ENCODE assay signal across 22 mouse cellular contexts in genomic region chr15:103368179-103368940, GRCm38 (mm10). TPM values are rescaled to one million over a fixed set of nuclear protein-coding genes. Genes with fewer than 3 reads are reported as not detected.
DNase-seq lines count a peak whose midpoint lies in the region; ATAC-seq and TF ChIP-seq lines count a peak whose summit lies in the region.
"Had no signal": no experiment of that assay in that cellular context is flagged by ENCODE, and none has a peak within 500 bp of the region (broad histone marks: within the 10 kb centered on the region; RNA-seq: fewer than 3 reads in every experiment).

No protein-coding gene starts in this region.

- TF ChIP-seq EP300 in MEL (IDR thresholded peaks at IDR 0.05; ENCODE audit: low read depth in 1 of 2, low read length in 2 of 2) = no peak

- no peaks in the 10 kb centered on the region for H3K36me3 ChIP-seq in forebrain, embryonic 11.5 days (ENCODE audit: control insufficient read depth, insufficient read depth, low read length)
- H3K36me3 ChIP-seq in forebrain, embryonic 13.5 days (ENCODE audit: poor library complexity, severe bottlenecking) = no peaks in the 10 kb centered on the region
- H3K36me3 ChIP-seq in heart, embryonic 10.5 days = peaks cover 6% of the 10 kb centered on the region; the same call in 1 of the 2 replicates
- H3K36me3 ChIP-seq in MEL (ENCODE audit: control insufficient read depth in 1 of 2, insufficient read depth in 2 of 2, low read length in 2 of 2) (peaks cover 0 to 20% of the 10 kb centered on the region in 2 experiments; a peak in 2 of 4 replicates), myocyte (ENCODE audit: control insufficient read depth, insufficient read depth) (no peaks in the 10 kb centered on the region)
- H3K36me3 ChIP-seq: forebrain, embryonic 15.5 days had no signal

- no peaks in the 10 kb centered on the region for H3K27me3 ChIP-seq in forebrain, embryonic 11.5 days (ENCODE audit: control insufficient read depth, insufficient read depth, low read length)
- H3K27me3 ChIP-seq in forebrain, embryonic 13.5 days = peaks cover 11% of the 10 kb centered on the region; the same call in 1 of the 2 replicates
- H3K27me3 ChIP-seq in heart, embryonic 10.5 days (ENCODE audit: insufficient read depth, poor library complexity, severe bottlenecking) = no peaks in the 10 kb centered on the region
- H3K27me3 ChIP-seq in MEL (ENCODE audit: control insufficient read depth in 1 of 2, insufficient read depth in 2 of 2, low read length in 2 of 2) = no peaks in the 10 kb centered on the region
- H3K27me3 ChIP-seq in myocyte (ENCODE audit: control insufficient read depth, insufficient read depth, insufficient read length) = no peaks in the 10 kb centered on the region
- H3K27me3 ChIP-seq: CH12.LX; forebrain, embryonic 15.5 days; limb, embryonic 13.5 days had no signal

- peaks cover 6% of the 10 kb centered on the region; the same call in 1 of the 2 replicates for H3K4me1 ChIP-seq in forebrain, embryonic 11.5 days (replicated peaks; ENCODE audit: control insufficient read depth, insufficient read depth, low read length)
- peaks cover 26% of the 10 kb centered on the region for H3K4me1 ChIP-seq in forebrain, embryonic 13.5 days
- peaks cover 65% of the 10 kb centered on the region for H3K4me1 ChIP-seq in heart, embryonic 10.5 days
- H3K4me1 ChIP-seq in MEL (ENCODE audit: control insufficient read depth in 1 of 2, insufficient read depth in 2 of 2, low read length in 2 of 2) = peaks cover 15 to 29% of the 10 kb centered on the region in 2 experiments

- H3ac ChIP-seq in myocyte (ENCODE audit: control insufficient read depth, insufficient read length) = no peak overlapping the region

- TF ChIP-seq RAD21 in MEL (IDR thresholded peaks at IDR 0.05; ENCODE audit: low read depth, low read length) = no peak

- intact Hi-C loops in heart, postnatal 10 days (cut with DNase I) = no loop called here

- peak; percentile 39 for DNase-seq in forebrain, embryonic 11.5 days (ENCODE audit: low spot score)
- DNase-seq in heart, embryonic 10.5 days (ENCODE audit: low spot score) = no peak
- no peak for DNase-seq in heart, postnatal 10 days
- DNase-seq in MEL (ENCODE audit: low read depth, low spot score) = no peak
- no peak for DNase-seq in spleen, adult 18-20 months
- no peak for DNase-seq in right cerebral cortex, postnatal 14 days
- DNase-seq: adrenal gland, postnatal 10 days; cerebellum, adult 11-12 months; cerebellum, postnatal 36 days; kidney, postnatal 10 days; midbrain, embryonic 14.5 days; retina, postnatal 1 day; thymus, postnatal 25 days had no signal

- WGBS in forebrain, embryonic 11.5 days = 77% methylated on average over 4 of the region's 4 CpGs
- 84% methylated on average over 4 of the region's 4 CpGs for WGBS in forebrain, embryonic 13.5 days
- WGBS in heart, embryonic 10.5 days = 77% methylated on average over 4 of the region's 4 CpGs

- H3K79me2 ChIP-seq in MEL (ENCODE audit: control insufficient read depth, insufficient read depth, low read length, poor library complexity) (peaks cover 27% of the 10 kb centered on the region), myocyte (ENCODE audit: control insufficient read depth, insufficient read depth) (peaks cover 30% of the 10 kb centered on the region)

- no peak for TF ChIP-seq POLR2A in MEL (IDR thresholded peaks at IDR 0.05; ENCODE audit: control insufficient read depth in 1 of 2, insufficient read depth in 1 of 2, low read depth in 1 of 2, low read length in 2 of 2, poor library complexity in 1 of 2)
- TF ChIP-seq POLR2A in myocyte (IDR thresholded peaks at IDR 0.05; ENCODE audit: insufficient read length, low read depth) = no peak

- no peaks in the 10 kb centered on the region for H3K9me3 ChIP-seq in forebrain, embryonic 11.5 days (ENCODE audit: control insufficient read depth, low read length)
- H3K9me3 ChIP-seq in forebrain, embryonic 13.5 days (replicated peaks) = no peaks in the 10 kb centered on the region
- H3K9me3 ChIP-seq in heart, embryonic 10.5 days = no peaks in the 10 kb centered on the region
- no peaks in the 10 kb centered on the region for H3K9me3 ChIP-seq in MEL (replicated peaks; ENCODE audit: insufficient read depth, low read length)
- H3K9me3 ChIP-seq: forebrain, embryonic 15.5 days; limb, embryonic 13.5 days had no signal

- H3K27ac ChIP-seq in forebrain, embryonic 11.5 days (ENCODE audit: low read depth, low read length) = no peak overlapping the region
- no peak overlapping the region for H3K27ac ChIP-seq in forebrain, embryonic 13.5 days
- peak overlapping the region; percentile 100; the same call in 1 of the 2 replicates for H3K27ac ChIP-seq in heart, embryonic 10.5 days
- H3K27ac ChIP-seq in MEL (ENCODE audit: control insufficient read depth, low read depth, low read length) = no peak overlapping the region
- H3K27ac ChIP-seq: forebrain, embryonic 15.5 days; layer of hippocampus, adult 2 months; liver, embryonic 14.5 days had no signal

- H3K4me2 ChIP-seq in forebrain, embryonic 11.5 days (ENCODE audit: low read depth, low read length, severe bottlenecking) = no peak overlapping the region
- no peak overlapping the region for H3K4me2 ChIP-seq in forebrain, embryonic 13.5 days
- peak overlapping the region; percentile 73 for H3K4me2 ChIP-seq in myocyte (ENCODE audit: low read depth)
- H3K4me2 ChIP-seq: forebrain, embryonic 15.5 days had no signal

- no peak overlapping the region for H3K9ac ChIP-seq in forebrain, embryonic 11.5 days (ENCODE audit: low read length)
- H3K9ac ChIP-seq in forebrain, embryonic 13.5 days = no peak overlapping the region
- no peak overlapping the region for H3K9ac ChIP-seq in MEL (ENCODE audit: control insufficient read depth, low read depth, low read length, poor library complexity, severe bottlenecking)
- H3K9ac ChIP-seq: forebrain, embryonic 15.5 days; limb, embryonic 13.5 days; liver, embryonic 14.5 days had no signal

- ATAC-seq in forebrain, embryonic 11.5 days (replicated peaks; ENCODE audit: low FRiP score) = no peak
- no peak for ATAC-seq in forebrain, embryonic 13.5 days
- ATAC-seq: forebrain, embryonic 15.5 days had no signal

- no peak overlapping the region for H3K4me3 ChIP-seq in forebrain, embryonic 11.5 days (ENCODE audit: low read depth, low read length)
- H3K4me3 ChIP-seq in forebrain, embryonic 13.5 days = no peak overlapping the region
- no peak overlapping the region for H3K4me3 ChIP-seq in heart, embryonic 10.5 days
- no peak overlapping the region for H3K4me3 ChIP-seq in MEL (ENCODE audit: control insufficient read depth in 1 of 2, insufficient read depth in 1 of 2, low read depth in 2 of 2, low read length in 2 of 2)
- no peak overlapping the region for H3K4me3 ChIP-seq in myocyte
- H3K4me3 ChIP-seq: forebrain, embryonic 15.5 days; layer of hippocampus, adult 2 months had no signal

- no peak for TF ChIP-seq CTCF in MEL (IDR thresholded peaks at IDR 0.05 in 2 of 3, conservative IDR thresholded peaks at IDR 0.05 in 1 of 3; ENCODE audit: control insufficient read depth in 1 of 3, insufficient read depth in 1 of 3, low read depth in 2 of 3, low read length in 3 of 3, poor library complexity in 1 of 3, severe bottlenecking in 1 of 3)

TF ChIP-seq in MEL, 35 proteins besides CTCF, POLR2A, EP300 and RAD21:
- no peak for TF ChIP-seq SMC3 (IDR thresholded peaks at IDR 0.05; ENCODE audit: low read depth, low read length)
- 0 out of 2 replicates have a peak, but pooled peaks have one; percentile 17 for TF ChIP-seq USF1 (IDR thresholded peaks at IDR 0.05; ENCODE audit: low read depth, low read length)

TF ChIP-seq in myocyte, 11 proteins besides CTCF, POLR2A, EP300 and RAD21:
- TF ChIP-seq USF1 (IDR thresholded peaks at IDR 0.05; ENCODE audit: low read depth) (peak; percentile 63), TCF3 (IDR thresholded peaks at IDR 0.05; ENCODE audit: insufficient read length, low read depth) (no peak)

RNA-seq across cellular contexts. Expression of gene Itga5, which starts 1.8 kb away (rescaled TPM):
- 22.0 and 22.4 TPM in 2 replicates for polyA plus RNA-seq in forebrain, embryonic 11.5 days (2014; fragmentation: Nextera tagmentation; extraction: Ambion mirVana)
- polyA plus RNA-seq in forebrain, embryonic 13.5 days (2015; fragmentation: Nextera tagmentation; extraction: Ambion mirVana) = 7.7 and 8.0 TPM in 2 replicates
- 60.6 and 98.7 TPM in 2 replicates for polyA plus RNA-seq in heart, embryonic 10.5 days (2016; fragmentation: Nextera tagmentation; extraction: Ambion mirVana)
- total RNA-seq in heart, postnatal 10 days (2021) = 100 to 1,000 TPM in 1 of 2 experiments, 10 to 100 TPM in 1; 89.4 to 101 TPM
- total RNA-seq in MEL (2012; rRNA removed) = 6.0 and 6.7 TPM in 2 replicates
- 10 to 100 TPM in 1 of 2 experiments, not detected in 1; 17.4 TPM for polyA plus RNA-seq in MEL (2012; ENCODE audit: insufficient read depth in 1 of 2, insufficient read length in 2 of 2, low read depth in 1 of 2, low replicate concordance in 2 of 2, missing spikeins in 1 of 2)
- polyA plus RNA-seq in myocyte (2012; fragmentation: generic; extraction: Trizol) = 162 TPM

RNA-seq across cellular contexts. Expression of gene Zfp385a, which starts 28.5 kb away (rescaled TPM):
- 27.4 and 27.8 TPM in 2 replicates for polyA plus RNA-seq in forebrain, embryonic 11.5 days (2014; fragmentation: Nextera tagmentation; extraction: Ambion mirVana)
- 11.3 and 12.0 TPM in 2 replicates for polyA plus RNA-seq in forebrain, embryonic 13.5 days (2015; fragmentation: Nextera tagmentation; extraction: Ambion mirVana)
- polyA plus RNA-seq in heart, embryonic 10.5 days (2016; fragmentation: Nextera tagmentation; extraction: Ambion mirVana) = 8.9 and 15.8 TPM in 2 replicates
- 10 to 100 TPM; 24.3 to 26.2 TPM for total RNA-seq in heart, postnatal 10 days (2021)
- total RNA-seq in MEL (2012; rRNA removed) = 4.4 and 5.2 TPM in 2 replicates
- polyA plus RNA-seq in MEL (2012; ENCODE audit: insufficient read depth in 1 of 2, insufficient read length in 2 of 2, low read depth in 1 of 2, low replicate concordance in 2 of 2, missing spikeins in 1 of 2) = 10 to 100 TPM in 1 of 2 experiments, not detected in 1; 54.0 TPM
- 35.6 TPM for polyA plus RNA-seq in myocyte (2012; fragmentation: generic; extraction: Trizol)

RNA-seq across cellular contexts. Expression of gene Gpr84, which starts 57.9 kb away (rescaled TPM):
- polyA plus RNA-seq in forebrain, embryonic 11.5 days (2014; fragmentation: Nextera tagmentation; extraction: Ambion mirVana) = not detected in 2 replicates
- polyA plus RNA-seq in forebrain, embryonic 13.5 days (2015; fragmentation: Nextera tagmentation; extraction: Ambion mirVana) = 0.30 and 0.41 TPM in 2 replicates
- polyA plus RNA-seq in heart, embryonic 10.5 days (2016; fragmentation: Nextera tagmentation; extraction: Ambion mirVana) = 0.35 TPM in 1 of 2 replicates, not detected in the other
- total RNA-seq in heart, postnatal 10 days (2021) = not detected
- total RNA-seq in MEL (2012; rRNA removed) = 0.12 TPM in 1 of 2 replicates, not detected in the other
- polyA plus RNA-seq in MEL (2012; ENCODE audit: insufficient read depth in 1 of 2, insufficient read length in 2 of 2, low read depth in 1 of 2, low replicate concordance in 2 of 2, missing spikeins in 1 of 2) (under 1 TPM in 1 of 2 experiments, not detected in 1; 0.21 TPM), myocyte (2012; fragmentation: generic; extraction: Trizol) (0.05 TPM)
- total RNA-seq: adrenal gland, postnatal 10 days; neutrophil, adult 5-6 weeks had no signal
- polyA plus RNA-seq: heart, embryonic 16.5 days had no signal
